Mouse (Mus musculus) myocyte (in vitro differentiated cells): ENCODE measurements around the gene Duoxa2.

Experiments used
- CEBPB ChIP-seq: IDR thresholded peaks from 2 replicates; pipeline ENCODE4 v1.6.1; 2011; ENCODE audit warnings: mild to moderate bottlenecking, moderate library complexity; ENCODE audit not compliant: poor library complexity, insufficient read depth, severe bottlenecking
- E2F4 ChIP-seq: IDR thresholded peaks from one replicate; pipeline ENCODE4 v1.6.1; 2011; ENCODE audit warnings: mild to moderate bottlenecking, control low read depth, moderate library complexity; ENCODE audit not compliant: insufficient read depth
- MAX ChIP-seq: IDR thresholded peaks from one replicate; pipeline ENCODE4 v1.6.1; 2011; ENCODE audit warnings: low read depth, mild to moderate bottlenecking, control low read depth
- POLR2A ChIP-seq: IDR thresholded peaks from one replicate; pipeline ENCODE4 v1.6.1; 2011; ENCODE audit warnings: low read depth, mild to moderate bottlenecking, control low read depth, moderate library complexity; ENCODE audit not compliant: insufficient read length
- REST ChIP-seq: IDR thresholded peaks from one replicate; pipeline ENCODE4 v1.6.1; 2011; ENCODE audit warnings: mild to moderate bottlenecking, control low read depth, moderate library complexity; ENCODE audit not compliant: insufficient read depth, insufficient read length
- SRF ChIP-seq: IDR thresholded peaks from one replicate; pipeline ENCODE4 v1.6.1; 2011; ENCODE audit warnings: low read depth; ENCODE audit not compliant: control insufficient read depth, insufficient read length
- TCF12 ChIP-seq: IDR thresholded peaks from one replicate; pipeline ENCODE4 v1.6.1; 2011; ENCODE audit warnings: mild to moderate bottlenecking, control low read depth; ENCODE audit not compliant: poor library complexity, insufficient read depth, severe bottlenecking
- USF1 ChIP-seq: IDR thresholded peaks from one replicate; pipeline ENCODE4 v1.6.1; 2011; ENCODE audit warnings: low read depth, mild to moderate bottlenecking, control low read depth, moderate library complexity

DNA sequence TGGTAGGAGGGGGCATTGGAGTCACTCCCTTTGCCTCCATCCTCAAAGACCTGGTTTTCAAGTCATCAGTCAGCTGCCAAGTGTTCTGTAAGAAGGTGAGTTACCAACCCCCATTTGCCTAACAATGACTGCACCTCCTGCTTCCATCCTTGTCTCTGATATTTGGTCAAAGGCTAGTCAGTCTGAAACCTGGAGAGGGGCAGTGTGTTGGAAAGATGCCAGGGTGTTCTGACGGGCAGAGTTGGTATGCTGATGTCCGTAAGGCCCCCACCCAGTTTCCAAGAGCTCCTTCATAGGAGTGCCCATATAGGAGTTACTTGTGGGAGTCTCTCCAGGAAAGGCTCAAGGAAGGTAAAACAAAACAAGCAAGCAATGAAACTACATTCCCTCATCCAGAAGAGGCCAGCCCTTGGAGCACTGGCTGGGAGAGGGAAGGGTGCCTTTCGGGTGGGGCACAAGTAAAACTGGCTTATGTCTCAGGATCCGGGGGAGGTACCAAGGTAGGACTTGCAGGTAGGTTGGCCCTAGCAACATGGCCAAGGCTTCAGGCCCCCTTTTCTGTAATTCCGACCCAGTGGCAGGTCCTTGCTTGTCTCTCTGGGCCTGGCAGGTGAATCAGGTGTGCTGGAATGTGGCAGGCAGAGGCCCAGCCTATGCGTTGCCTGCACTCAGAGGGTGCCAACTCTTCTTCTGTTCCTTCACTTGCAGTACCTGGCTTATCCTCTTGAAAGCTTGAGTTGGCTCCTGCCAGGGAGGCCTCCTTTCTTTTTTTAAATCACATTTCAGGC is 46.6 kb downstream of the Duoxa2 start:
- TF ChIP-seq POLR2A (no peak), TCF12 (no peak), CEBPB (no peak), USF1 (no peak), SRF (no peak), MAX (no peak), REST (no peak), E2F4 (no peak)
